Mouse (Mus musculus): ENCODE results near the gene Lgals12. TPM values are rescaled to one million over a fixed set of nuclear protein-coding genes. Genes with fewer than 3 reads are reported as not detected.

The Lgals12 gene
- polyA plus RNA-seq (2012; rRNA removed; ENCODE audit: low replicate concordance) = 57.4 and 110 TPM in 2 replicates

GRCm38 (mm10) chr19:7606801-7607689, at the start of gene Lgals12:
Lgals12 (minus strand) TSS chr19:7607193.

DNA sequence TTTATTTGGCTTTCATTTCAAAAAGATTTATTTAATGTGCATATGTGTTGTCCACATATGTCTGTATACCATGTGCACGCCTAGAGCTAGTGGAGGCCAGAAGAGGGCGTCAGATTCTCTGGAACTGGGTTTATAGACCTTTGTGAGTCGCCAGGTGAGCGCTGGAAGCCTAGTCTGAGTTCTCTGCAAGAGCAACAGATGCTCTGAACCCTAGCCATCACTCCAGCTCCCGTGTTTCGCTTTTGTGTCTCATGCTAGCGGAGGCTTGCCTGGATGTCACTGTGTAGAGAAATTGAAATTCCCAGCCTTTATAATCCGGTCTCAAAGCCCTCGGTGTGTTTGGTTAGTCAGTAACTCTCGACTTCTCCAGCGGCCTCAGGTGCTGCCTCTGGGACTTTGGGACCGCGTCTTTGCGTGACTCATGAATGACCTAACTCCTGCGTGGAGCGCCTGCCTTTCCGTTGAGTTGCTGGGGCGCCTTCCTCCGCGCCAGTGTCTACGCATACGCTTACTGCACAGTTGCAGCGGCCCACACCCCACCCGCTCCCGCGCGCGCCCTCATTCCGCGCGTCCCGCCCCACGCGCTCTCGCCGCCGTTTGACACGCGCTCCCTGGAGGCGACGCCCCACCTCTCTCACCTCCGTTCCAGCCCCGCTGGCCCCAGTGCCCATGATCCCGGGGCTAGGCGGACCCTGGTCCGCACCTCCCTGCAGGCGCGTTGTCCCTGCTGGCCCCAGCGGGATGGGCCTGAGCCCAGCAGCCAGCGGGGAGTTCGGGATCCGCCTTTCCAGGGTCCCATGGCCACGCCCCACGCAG, 5.2 kb upstream of the Lgals12 start, which contains the start of gene Hrasls5:
Gene Hrasls5 (plus strand): TSS at position 600 of the 816 bp plus-strand sequence.

DNA sequence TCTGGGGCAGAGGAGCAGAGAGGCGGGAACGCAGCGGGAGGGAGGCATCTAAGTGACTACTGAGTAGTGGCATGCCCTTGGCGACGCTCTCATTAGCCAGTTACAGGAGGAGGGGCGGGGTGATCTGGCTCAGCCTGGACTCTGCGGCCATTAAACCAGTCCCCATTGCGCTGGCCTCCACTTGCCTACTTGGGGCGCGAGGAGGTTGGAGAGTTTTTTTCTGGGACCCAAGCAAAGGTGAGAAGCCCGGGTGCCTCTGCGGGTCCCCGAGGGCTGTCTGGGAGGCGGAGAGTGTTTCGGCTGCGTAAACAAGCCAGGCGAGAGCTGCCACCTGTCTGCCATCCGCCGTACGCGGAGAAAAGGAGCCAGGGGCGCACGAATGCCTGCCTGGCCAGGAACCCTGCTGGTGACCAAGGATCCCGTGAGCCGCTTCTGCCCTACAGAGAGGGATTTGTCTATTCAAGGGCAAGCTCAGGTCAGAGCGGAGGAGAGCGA, 49.6 kb downstream of the Lgals12 start, which contains the start of gene Pla2g16:
Gene Pla2g16 (plus strand): TSS at position 132 of the 495 bp plus-strand sequence.

Other genes with a start within 250 kb of the Lgals12 start
- gene Spindoc, start 224.2 kb downstream of the Lgals12 start, polyA plus RNA-seq (2012; rRNA removed; ENCODE audit: low replicate concordance) = 17.4 and 27.2 TPM in 2 replicates
- gene 2700081O15Rik, start 189.6 kb downstream of the Lgals12 start, polyA plus RNA-seq (2012; rRNA removed; ENCODE audit: low replicate concordance) = 38.2 and 70.4 TPM in 2 replicates
- gene Rtn3, start 123.9 kb downstream of the Lgals12 start, polyA plus RNA-seq (2012; rRNA removed; ENCODE audit: low replicate concordance) = 121 and 206 TPM in 2 replicates
- 40.7 and 44.2 TPM in 2 replicates for gene Atl3, start 113.2 kb downstream of the Lgals12 start, polyA plus RNA-seq (2012; rRNA removed; ENCODE audit: low replicate concordance)
- 90.9 and 381 TPM in 2 replicates for gene Pla2g16, start 49.7 kb downstream of the Lgals12 start, polyA plus RNA-seq (2012; rRNA removed; ENCODE audit: low replicate concordance)
- 0.24 and 0.56 TPM in 2 replicates for gene Hrasls5, start 5.3 kb upstream of the Lgals12 start, polyA plus RNA-seq (2012; rRNA removed; ENCODE audit: low replicate concordance)
- not detected in 2 replicates for gene Slc22a19, start 104.1 kb upstream of the Lgals12 start, polyA plus RNA-seq (2012; rRNA removed; ENCODE audit: low replicate concordance)
- not detected in 2 replicates for gene Slc22a26, start 195.5 kb upstream of the Lgals12 start, polyA plus RNA-seq (2012; rRNA removed; ENCODE audit: low replicate concordance)

Data from subcutaneous adipose tissue, adult 2 months (tissue).